Mouse (Mus musculus): ENCODE data around the gene Gm11114. TPM values are rescaled to one million over a fixed set of nuclear protein-coding genes. Genes with fewer than 3 reads are reported as not detected.
A peak's percentile ranks its signal among the peaks of the same experiment; 100 is the strongest.

Gene Gm11114
- not detected in 2 replicates for polyA plus RNA-seq (2015; fragmentation: Nextera tagmentation; extraction: Ambion mirVana)

GRCm38 (mm10) chr9:85312473-85312872, at the start of gene Gm11114:
Gene Gm11114 (plus strand): TSS chr9:85312773.
- H3K9ac ChIP-seq: no peak within 1 kb of the TSS
- 66% methylated on average over 6 of the region's 6 CpGs for WGBS
- no peak for ATAC-seq (ENCODE audit: insufficient number of reproducible peaks, low FRiP score, low TSS enrichment, low read depth)
- H3K4me2 ChIP-seq: no peak within 1 kb of the TSS
- H3K27me3 ChIP-seq: no peaks in the 10 kb centered on the region
- H3K4me1 ChIP-seq: peaks cover 2% of the 10 kb centered on the region; the same call in 1 of the 2 replicates
- H3K36me3 ChIP-seq: no peaks in the 10 kb centered on the region
- H3K9me3 ChIP-seq: no peaks in the 10 kb centered on the region
- no peak within 1 kb of the TSS for H3K4me3 ChIP-seq
- no peak within 1 kb of the TSS for H3K27ac ChIP-seq

DNA sequence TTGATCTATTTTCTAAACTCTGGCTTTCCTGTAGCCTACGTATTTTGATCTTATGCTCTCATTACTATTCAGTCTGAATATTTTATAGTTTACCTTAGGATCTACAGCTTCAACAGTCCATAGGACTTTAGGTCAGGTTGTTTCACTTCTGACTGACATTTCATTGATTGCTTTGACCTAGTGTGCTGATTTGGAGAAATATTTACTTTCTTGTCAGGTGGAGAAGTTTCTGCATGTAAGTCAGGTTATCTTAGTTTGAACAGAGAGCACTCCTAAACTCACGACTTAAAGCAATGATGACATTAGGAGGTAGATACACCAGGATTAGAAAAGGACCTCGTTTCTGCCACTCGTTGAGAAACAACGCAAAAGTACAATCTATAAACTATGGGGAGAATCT, 45.7 kb upstream of the Gm11114 start:
- Histone ChIP-seq H3K4me3 (no peak overlapping the region), H3K9ac (no peak overlapping the region), H3K9me3 (no peaks in the 10 kb centered on the region), H3K36me3 (no peaks in the 10 kb centered on the region), H3K4me2 (no peak overlapping the region), H3K27me3 (no peaks in the 10 kb centered on the region), H3K4me1 (no peaks in the 10 kb centered on the region), H3K27ac (no peak overlapping the region)
- 80% methylated on average over 5 of the region's 5 CpGs for WGBS
- no peak for ATAC-seq (ENCODE audit: insufficient number of reproducible peaks, low FRiP score, low TSS enrichment, low read depth)

GRCm38 (mm10) chr9:85274114-85274513, 38.5 kb upstream of the Gm11114 start:
- Histone ChIP-seq H3K9ac (no peak overlapping the region), H3K27me3 (no peaks in the 10 kb centered on the region), H3K4me2 (no peak overlapping the region), H3K9me3 (no peaks in the 10 kb centered on the region), H3K27ac (no peak overlapping the region), H3K4me1 (no peaks in the 10 kb centered on the region), H3K36me3 (no peaks in the 10 kb centered on the region), H3K4me3 (no peak overlapping the region)
- ATAC-seq (ENCODE audit: insufficient number of reproducible peaks, low FRiP score, low TSS enrichment, low read depth): no peak
- WGBS: 80% methylated on average over 2 of the region's 2 CpGs

DNA sequence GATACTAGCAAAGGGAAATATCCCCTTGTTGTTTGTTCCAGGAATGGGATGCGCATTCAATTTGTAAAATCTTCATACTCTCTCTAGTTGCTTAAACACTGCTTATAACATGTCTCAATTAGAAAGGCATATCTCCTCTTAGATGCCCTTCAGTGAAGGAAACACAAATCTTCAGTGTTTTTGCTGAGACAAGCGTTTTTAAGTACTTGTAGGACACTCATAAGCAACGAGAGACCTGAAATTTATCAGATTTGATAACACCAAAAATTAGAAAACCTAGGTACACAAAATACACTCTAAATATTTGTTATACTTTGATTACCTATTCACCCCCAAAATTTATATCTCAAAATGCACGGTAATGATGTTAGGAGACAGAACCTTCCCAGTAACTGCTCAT, 9.7 kb upstream of the Gm11114 start:
- WGBS: 82% methylated on average over 4 of the region's 4 CpGs
- H3K9ac ChIP-seq: no peak overlapping the region
- no peaks in the 10 kb centered on the region for H3K9me3 ChIP-seq
- H3K4me2 ChIP-seq: no peak overlapping the region
- no peaks in the 10 kb centered on the region for H3K36me3 ChIP-seq
- no peaks in the 10 kb centered on the region for H3K4me1 ChIP-seq
- ATAC-seq (ENCODE audit: insufficient number of reproducible peaks, low FRiP score, low TSS enrichment, low read depth): no peak
- no peak overlapping the region for H3K4me3 ChIP-seq
- H3K27me3 ChIP-seq: no peaks in the 10 kb centered on the region
- no peak overlapping the region for H3K27ac ChIP-seq

DNA sequence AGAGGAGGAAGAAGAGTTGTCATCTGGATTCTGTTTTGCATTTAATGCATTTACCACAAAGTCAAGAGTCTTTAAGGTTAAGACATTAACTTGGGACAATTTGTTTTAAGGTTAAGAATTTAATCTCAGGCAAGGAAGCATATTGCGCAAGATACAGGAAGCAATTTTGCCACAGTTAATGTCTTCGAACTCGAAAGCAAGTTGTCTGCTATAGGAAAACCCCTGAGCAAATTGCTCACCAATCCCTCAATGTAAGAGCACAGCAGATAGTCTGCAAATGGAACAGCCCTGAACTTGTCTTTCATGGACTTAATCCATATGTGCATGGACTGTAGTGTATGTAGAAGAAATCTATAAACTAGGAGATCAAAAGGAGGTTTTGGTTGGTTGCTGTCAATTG, 9.2 kb upstream of the Gm11114 start:
- H3K4me3 ChIP-seq: no peak overlapping the region
- H3K4me2 ChIP-seq: no peak overlapping the region
- H3K27ac ChIP-seq: no peak overlapping the region
- no peak for ATAC-seq (ENCODE audit: insufficient number of reproducible peaks, low FRiP score, low TSS enrichment, low read depth)
- H3K27me3 ChIP-seq: no peaks in the 10 kb centered on the region
- H3K9me3 ChIP-seq: no peaks in the 10 kb centered on the region
- no peaks in the 10 kb centered on the region for H3K4me1 ChIP-seq
- no peak overlapping the region for H3K9ac ChIP-seq
- 78% methylated on average over 3 of the region's 3 CpGs for WGBS
- H3K36me3 ChIP-seq: no peaks in the 10 kb centered on the region

DNA sequence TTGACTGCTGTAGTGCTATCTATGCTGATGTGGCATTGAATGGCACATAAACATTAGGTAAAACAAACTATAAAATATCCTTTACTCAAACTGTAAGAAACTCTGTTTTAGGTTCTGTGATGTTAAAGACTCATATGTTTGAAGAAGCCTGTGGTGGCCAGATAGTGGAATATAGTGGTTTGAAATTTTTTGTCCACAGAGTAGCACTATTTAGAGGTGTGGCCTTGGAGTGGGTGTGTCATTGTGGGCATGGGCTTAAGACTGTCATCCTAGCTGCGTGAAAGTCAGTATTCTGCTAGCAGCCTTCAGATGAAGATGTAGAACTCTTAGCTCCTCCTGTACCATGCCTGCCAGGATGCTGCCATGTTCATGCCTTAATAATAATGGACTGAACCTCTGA, 3.5 kb downstream of the Gm11114 start:
- Histone ChIP-seq H3K36me3 (no peaks in the 10 kb centered on the region), H3K9ac (no peak overlapping the region), H3K27ac (no peak overlapping the region), H3K4me1 (peaks cover 2% of the 10 kb centered on the region; the same call in 1 of the 2 replicates), H3K9me3 (no peaks in the 10 kb centered on the region), H3K4me2 (no peak overlapping the region), H3K4me3 (no peak overlapping the region), H3K27me3 (no peaks in the 10 kb centered on the region)
- no peak for ATAC-seq (ENCODE audit: insufficient number of reproducible peaks, low FRiP score, low TSS enrichment, low read depth)
- 48% methylated on average over 1 of the region's 1 CpGs for WGBS

DNA sequence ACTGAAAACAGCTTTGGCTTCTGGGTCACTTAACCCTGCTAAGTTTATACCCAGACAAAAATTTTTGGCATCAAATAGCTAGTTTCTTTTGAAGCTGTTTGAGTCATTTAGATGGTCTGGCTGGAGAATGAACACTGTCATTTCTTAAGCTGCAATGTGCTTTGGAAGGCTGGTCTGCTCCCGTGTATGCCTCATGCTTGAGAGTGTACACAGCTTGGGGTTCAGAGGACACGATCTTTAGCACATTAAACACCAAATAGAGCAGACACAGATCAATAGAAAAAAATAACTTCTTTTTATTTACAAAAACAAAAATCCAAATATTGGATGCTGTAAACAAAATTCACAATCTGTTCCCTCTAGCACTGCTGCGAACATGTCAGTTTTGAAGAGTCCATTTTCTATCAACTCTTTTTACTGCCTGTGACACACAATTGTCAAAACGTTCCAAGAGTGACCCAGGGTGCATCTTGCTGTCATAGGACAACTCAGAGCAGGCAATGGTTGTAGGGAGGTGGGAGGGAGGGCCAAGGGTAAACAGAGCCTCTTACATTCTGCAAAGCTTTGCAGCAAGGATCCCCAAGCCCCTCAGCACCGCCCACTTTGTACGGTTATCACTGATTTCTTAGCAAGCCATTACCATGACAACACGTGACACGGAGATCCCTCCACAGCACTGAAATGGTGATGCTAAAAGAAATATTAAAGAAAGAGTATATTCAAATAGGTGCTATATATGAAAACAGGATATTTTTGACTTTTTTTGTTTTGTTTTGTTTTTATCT, 7.8 kb downstream of the Gm11114 start:
- no peaks in the 10 kb centered on the region for H3K4me1 ChIP-seq
- no peaks in the 10 kb centered on the region for H3K9me3 ChIP-seq
- H3K9ac ChIP-seq: no peak overlapping the region
- no peak overlapping the region for H3K4me2 ChIP-seq
- H3K36me3 ChIP-seq: no peaks in the 10 kb centered on the region; the same call in 1 of the 2 replicates
- H3K27me3 ChIP-seq: no peaks in the 10 kb centered on the region
- ATAC-seq (ENCODE audit: insufficient number of reproducible peaks, low FRiP score, low TSS enrichment, low read depth): no peak
- H3K27ac ChIP-seq: no peak overlapping the region
- H3K4me3 ChIP-seq: no peak overlapping the region
- 79% methylated on average over 8 of the region's 8 CpGs for WGBS

GRCm38 (mm10) chr9:85324158-85324875, 11.7 kb downstream of the Gm11114 start:
- peak overlapping the region; percentile 87 for H3K4me2 ChIP-seq
- peaks cover 14% of the 10 kb centered on the region; the same call in 1 of the 2 replicates for H3K4me1 ChIP-seq
- WGBS: 59% methylated on average over 11 of the region's 11 CpGs
- peak overlapping the region; percentile 72 for H3K4me3 ChIP-seq
- no peaks in the 10 kb centered on the region for H3K9me3 ChIP-seq
- H3K27ac ChIP-seq: no peak overlapping the region
- H3K9ac ChIP-seq: peak overlapping the region; percentile 65; the same call in 1 of the 2 replicates
- peaks cover 6% of the 10 kb centered on the region; the same call in 1 of the 2 replicates for H3K27me3 ChIP-seq
- H3K36me3 ChIP-seq: no peaks in the 10 kb centered on the region; the same call in 1 of the 2 replicates
- ATAC-seq (ENCODE audit: insufficient number of reproducible peaks, low FRiP score, low TSS enrichment, low read depth): no peak

DNA sequence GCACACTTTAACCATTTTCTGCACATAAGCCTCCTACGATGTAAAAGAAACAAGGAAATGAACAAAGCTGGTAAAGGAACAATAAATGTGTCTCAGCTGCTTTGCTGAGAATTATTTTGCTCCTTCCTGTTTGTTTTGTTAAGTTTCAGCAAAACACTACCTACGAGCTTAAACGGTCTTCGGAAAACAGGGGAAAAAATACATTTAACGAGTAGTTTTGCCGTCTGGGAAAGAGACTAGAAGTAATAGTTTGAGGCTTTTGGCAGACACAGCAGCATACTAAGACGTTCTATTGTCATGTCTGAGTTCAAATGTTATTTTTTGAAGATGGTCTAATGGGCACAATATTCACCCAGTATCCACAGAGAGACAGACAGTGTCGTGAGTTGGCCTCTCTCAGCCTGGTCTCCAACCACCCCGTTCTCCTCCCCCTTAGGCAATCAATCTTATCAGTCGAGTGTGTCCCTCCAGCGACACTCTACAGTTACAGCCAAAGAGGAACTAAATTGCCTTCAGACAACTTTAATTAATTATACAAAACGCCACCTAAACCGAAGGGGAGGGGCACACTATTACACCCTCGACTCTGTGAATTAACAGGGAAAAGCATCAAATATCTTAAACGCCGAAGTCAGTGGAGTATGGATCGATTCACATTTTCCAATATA, 12.8 kb downstream of the Gm11114 start:
- H3K36me3 ChIP-seq: no peaks in the 10 kb centered on the region; the same call in 1 of the 2 replicates
- WGBS: 23% methylated on average over 17 of the region's 17 CpGs
- H3K27me3 ChIP-seq: peaks cover 6% of the 10 kb centered on the region; the same call in 1 of the 2 replicates

DNA sequence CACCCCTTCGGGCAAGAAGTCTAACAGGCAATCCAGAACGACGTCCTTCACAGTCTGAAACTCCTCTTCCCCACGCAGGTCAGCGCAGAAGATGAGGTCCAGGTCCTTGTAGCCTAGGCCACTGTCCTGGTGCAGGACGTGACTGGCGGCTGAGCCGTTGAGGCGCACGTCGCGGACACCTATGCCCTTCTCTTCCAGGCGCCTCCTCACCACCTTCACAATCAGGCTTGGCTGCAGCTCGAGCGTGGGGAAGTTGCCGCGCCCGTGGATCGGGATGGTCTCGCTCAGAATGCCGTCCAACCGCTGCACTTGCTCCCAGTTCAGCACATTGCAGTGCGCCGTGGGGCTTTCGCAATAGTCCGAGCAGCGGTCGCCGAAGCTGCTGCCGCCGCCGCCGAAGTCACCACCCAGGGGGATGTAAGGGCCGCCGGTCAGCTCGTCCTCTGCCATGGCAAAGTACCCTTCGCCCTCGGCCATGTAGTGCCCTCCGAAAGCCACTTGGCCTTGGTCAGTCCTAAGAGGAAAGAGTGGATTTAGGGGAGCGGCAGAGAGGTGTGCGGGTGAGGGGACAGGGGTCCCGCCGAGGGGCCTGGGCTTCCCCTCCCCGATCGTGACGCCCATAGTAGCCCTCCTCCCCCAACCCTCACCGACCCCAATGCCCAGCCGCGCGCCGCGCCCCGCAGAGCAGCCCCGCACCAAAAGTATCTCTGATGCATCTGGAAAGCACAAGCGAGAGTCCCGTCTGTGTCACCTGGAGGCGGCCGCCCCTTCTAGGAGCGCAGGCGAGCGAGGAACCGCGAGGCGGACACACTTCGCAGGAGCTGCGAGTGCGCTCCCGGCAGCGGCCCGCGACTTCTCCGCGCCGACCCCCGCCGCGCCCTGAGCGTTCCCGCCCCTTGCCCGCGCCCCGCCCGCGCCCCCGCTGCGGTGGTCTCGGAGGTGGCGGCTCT, 14.0 kb downstream of the Gm11114 start:
- H3K36me3 ChIP-seq: no peaks in the 10 kb centered on the region; the same call in 1 of the 2 replicates
- ATAC-seq (ENCODE audit: insufficient number of reproducible peaks, low FRiP score, low TSS enrichment, low read depth): peak; percentile 47
- peaks cover 18% of the 10 kb centered on the region; the same call in 1 of the 2 replicates for H3K4me1 ChIP-seq
- peak overlapping the region; percentile 95 for H3K27ac ChIP-seq
- peak overlapping the region; percentile 72 for H3K4me3 ChIP-seq
- no peaks in the 10 kb centered on the region for H3K9me3 ChIP-seq
- peak overlapping the region; percentile 87 for H3K4me2 ChIP-seq
- WGBS: under 1% methylated on average over 86 of the region's 88 CpGs
- H3K27me3 ChIP-seq: peaks cover 6% of the 10 kb centered on the region; the same call in 1 of the 2 replicates
- H3K9ac ChIP-seq: peak overlapping the region; percentile 65

More for the DNA sequence above, 12.8 kb downstream of the Gm11114 start:
- peak overlapping the region; percentile 95; the same call in 1 of the 2 replicates for H3K27ac ChIP-seq
- ATAC-seq (ENCODE audit: insufficient number of reproducible peaks, low FRiP score, low TSS enrichment, low read depth): no peak
- peak overlapping the region; percentile 72 for H3K4me3 ChIP-seq
- H3K4me1 ChIP-seq: peaks cover 18% of the 10 kb centered on the region; the same call in 1 of the 2 replicates
- H3K9me3 ChIP-seq: no peaks in the 10 kb centered on the region
- H3K4me2 ChIP-seq: peak overlapping the region; percentile 87
- H3K9ac ChIP-seq: peak overlapping the region; percentile 65
